Mouse (Mus musculus) megakaryocyte, embryonic 14.5 days (primary cell): ENCODE measurements around the gene Hspa4l. TPM values are rescaled to one million over a fixed set of nuclear protein-coding genes. Genes with fewer than 3 reads are reported as not detected.
A peak's percentile ranks its signal among the peaks of the same experiment; 100 is the strongest.
"Not testable (repeated sequence)": the region's sequence is repeated elsewhere in the genome, so short reads cannot be mapped to it uniquely, and the experiment has no call there.

Experiments used
- H3K27me3 ChIP-seq: replicated peaks from 2 replicates; pipeline ENCODE3; 2012; ENCODE audit warnings: inconsistent platforms
- H3K36me3 ChIP-seq: replicated peaks from 2 replicates; pipeline ENCODE3; 2012; ENCODE audit warnings: low read length, inconsistent platforms, mixed read lengths
- H3K4me1 ChIP-seq: 2 replicates; pipeline ENCODE4 v1.6.1; 2012; ENCODE audit warnings: inconsistent platforms
- H3K4me3 ChIP-seq: replicated peaks from 2 replicates; pipeline ENCODE3; 2012; ENCODE audit warnings: moderate library complexity, mild to moderate bottlenecking, inconsistent platforms
- H3K9me3 ChIP-seq: 2 replicates; pipeline ENCODE4 v1.6.1; 2012; ENCODE audit warnings: inconsistent platforms
- FLI1 ChIP-seq: IDR thresholded peaks from 2 replicates; pipeline ENCODE4 v1.6.1; 2012; ENCODE audit warnings: low read length, inconsistent platforms, mixed read lengths
- GATA1 ChIP-seq: IDR thresholded peaks from 3 replicates; pipeline ENCODE4 v1.6.1; 2012; ENCODE audit warnings: mixed read lengths, low read length, inconsistent platforms, borderline replicate concordance
- polyA plus RNA-seq: library from polyadenylated mRNA; stranded (reverse); fragments of >175 nt; gene quantifications from 2 replicates; pipeline ENCODE4 v1.2.3, GENCODE M21; 2012; ENCODE audit warnings: low replicate concordance; ENCODE audit not compliant: insufficient read depth

The Hspa4l gene
- polyA plus RNA-seq, 1 experiment = 1.8 TPM

- peaks cover 84% of the 10 kb centered on the region for H3K36me3 ChIP-seq
- no peak for TF ChIP-seq GATA1
- no peak for TF ChIP-seq FLI1
Observed at GRCm38 (mm10) chr3:40808686-40809085, 64.4 kb downstream of the Hspa4l start.

GRCm38 (mm10) chr3:40809894-40810293 is 65.6 kb downstream of the Hspa4l start:
- no peak overlapping the region for H3K4me3 ChIP-seq
- TF ChIP-seq GATA1 (no peak), FLI1 (no peak)
- peaks cover 88% of the 10 kb centered on the region for H3K36me3 ChIP-seq
- peaks cover 9% of the 10 kb centered on the region; the same call in 1 of the 2 replicates for H3K4me1 ChIP-seq
- no peaks in the 10 kb centered on the region for H3K27me3 ChIP-seq
- H3K9me3 ChIP-seq = no peaks in the 10 kb centered on the region

More at GRCm38 (mm10) chr3:40808686-40809085, 64.4 kb downstream of the Hspa4l start:
- no peak overlapping the region for H3K4me3 ChIP-seq
- H3K4me1 ChIP-seq = peaks cover 9% of the 10 kb centered on the region; the same call in 1 of the 2 replicates
- no peaks in the 10 kb centered on the region for H3K27me3 ChIP-seq
- no peaks in the 10 kb centered on the region for H3K9me3 ChIP-seq

- Histone ChIP-seq H3K36me3 (peaks cover 93% of the 10 kb centered on the region), H3K4me3 (no peak overlapping the region), H3K9me3 (no peaks in the 10 kb centered on the region), H3K4me1 (no peaks in the 10 kb centered on the region), H3K27me3 (no peaks in the 10 kb centered on the region)
- TF ChIP-seq GATA1 (no peak), FLI1 (no peak)
Observed at GRCm38 (mm10) chr3:40813275-40813674, 69.0 kb downstream of the Hspa4l start.

- not testable (repeated sequence) for H3K36me3 ChIP-seq, H3K9me3 ChIP-seq, H3K4me1 ChIP-seq, H3K27me3 ChIP-seq
- H3K4me3 ChIP-seq = peak overlapping the region; percentile 89
Observed at GRCm38 (mm10) chr3:40845521-40845920, 101.2 kb downstream of the Hspa4l start.

Other genes starting within 250 kb of the Hspa4l start
- 1.3 TPM in 1 of 2 replicates, not detected in the other for gene Intu, start 213.2 kb upstream of the Hspa4l start, polyA plus RNA-seq
- not detected in 2 replicates for gene Slc25a31, start 35.6 kb upstream of the Hspa4l start, polyA plus RNA-seq
- 4.1 TPM in 1 of 2 replicates, not detected in the other for gene Plk4, start 55.5 kb downstream of the Hspa4l start, polyA plus RNA-seq
- 0.73 TPM in 1 of 2 replicates, not detected in the other for gene Mfsd8, start 102.4 kb downstream of the Hspa4l start, polyA plus RNA-seq
- 0.51 and 1.7 TPM in 2 replicates for gene Abhd18, start 102.5 kb downstream of the Hspa4l start, polyA plus RNA-seq
- not detected in 2 replicates for gene 1700034I23Rik, start 158.0 kb downstream of the Hspa4l start, polyA plus RNA-seq
- 20.7 and 31.6 TPM in 2 replicates for gene Larp1b, start 205.3 kb downstream of the Hspa4l start, polyA plus RNA-seq